Mouse (Mus musculus) forebrain, embryonic 11.5 days (tissue): ENCODE results near the gene Ate1. TPM values are rescaled to one million over a fixed set of nuclear protein-coding genes. Genes with fewer than 3 reads are reported as not detected.
"Not testable (repeated sequence)": the region's sequence is repeated elsewhere in the genome, so short reads cannot be mapped to it uniquely, and the experiment has no call there.

Experiments
- ATAC-seq: fragments of 200-750 bp; cut with Nextera tagmentation; replicated peaks from 2 replicates; pipeline ENCODE4 v1.8.0; 2017; ENCODE audit warnings: moderate TSS enrichment; ENCODE audit not compliant: low FRiP score
- DNase-seq: peaks from one replicate; pipeline ENCODE4 v3.0.0-alpha.2; 2017; ENCODE audit warnings: low spot score
- H3K27ac ChIP-seq: fragments of 300-500 bp; sonication (generic); 2 replicates; pipeline ENCODE4 v1.5.1; 2014; ENCODE audit warnings: low read depth, low read length
- H3K27me3 ChIP-seq: fragments of 300-500 bp; sonication (generic); 2 replicates; pipeline ENCODE4 v1.6.1; 2014; ENCODE audit warnings: mild to moderate bottlenecking, low read length, mixed read lengths; ENCODE audit not compliant: control insufficient read depth, insufficient read depth
- H3K36me3 ChIP-seq: fragments of 300-500 bp; sonication (generic); 2 replicates; pipeline ENCODE4 v1.6.1; 2014; ENCODE audit warnings: mild to moderate bottlenecking, low read length, moderate library complexity, mixed read lengths; ENCODE audit not compliant: control insufficient read depth, insufficient read depth
- H3K4me1 ChIP-seq: fragments of 300-500 bp; sonication (generic); replicated peaks from 2 replicates; pipeline ENCODE4 v1.6.1; 2014; ENCODE audit warnings: low read length, mixed read lengths; ENCODE audit not compliant: control insufficient read depth, insufficient read depth
- H3K4me2 ChIP-seq: fragments of 300-500 bp; sonication (generic); 2 replicates; pipeline ENCODE4 v1.6.1; 2014; ENCODE audit warnings: low read depth, mild to moderate bottlenecking, low read length, moderate library complexity, mixed read lengths; ENCODE audit not compliant: severe bottlenecking
- H3K4me3 ChIP-seq: fragments of 300-500 bp; sonication (generic); 2 replicates; pipeline ENCODE4 v1.5.1; 2014; ENCODE audit warnings: low read depth, low read length
- H3K9ac ChIP-seq: fragments of 300-500 bp; sonication (generic); 2 replicates; pipeline ENCODE4 v1.6.1; 2014; ENCODE audit warnings: low read length
- H3K9me3 ChIP-seq: fragments of 300-500 bp; sonication (generic); 2 replicates; pipeline ENCODE4 v1.6.1; 2016; ENCODE audit warnings: low read length, mixed read lengths; ENCODE audit not compliant: control insufficient read depth
- WGBS: fragments of 180-500 bp; shearing (Covaris S2); extraction: QIAGEN DNeasy Blood & Tissue Kit; methylation state at CpG from one replicate; pipeline ENCODE4 v1.1.7; 2014; 5-methylcytosine and 5-hydroxymethylcytosine counted together
- polyA plus RNA-seq: library from polyadenylated mRNA; unstranded; fragments of >200 nt; fragmentation: Nextera tagmentation; extraction: Ambion mirVana; gene quantifications from 2 replicates; pipeline ENCODE4 v1.2.1, GENCODE M21; 2014

The Ate1 gene
- polyA plus RNA-seq, 1 experiment from 2014 or later: 59.7 TPM

GRCm38 (mm10) chr7:130407622-130408021 is 112.5 kb downstream of the Ate1 start:
- Histone ChIP-seq H3K27ac (no peak overlapping the region), H3K36me3 (no peaks in the 10 kb centered on the region), H3K4me2 (no peak overlapping the region), H3K9ac (no peak overlapping the region), H3K9me3 (no peaks in the 10 kb centered on the region), H3K4me3 (no peak overlapping the region), H3K27me3 (no peaks in the 10 kb centered on the region), H3K4me1 (no peaks in the 10 kb centered on the region)
- 86% methylated on average over 10 of the region's 10 CpGs for WGBS
- DNase-seq (no peak), ATAC-seq (no peak)

DNA sequence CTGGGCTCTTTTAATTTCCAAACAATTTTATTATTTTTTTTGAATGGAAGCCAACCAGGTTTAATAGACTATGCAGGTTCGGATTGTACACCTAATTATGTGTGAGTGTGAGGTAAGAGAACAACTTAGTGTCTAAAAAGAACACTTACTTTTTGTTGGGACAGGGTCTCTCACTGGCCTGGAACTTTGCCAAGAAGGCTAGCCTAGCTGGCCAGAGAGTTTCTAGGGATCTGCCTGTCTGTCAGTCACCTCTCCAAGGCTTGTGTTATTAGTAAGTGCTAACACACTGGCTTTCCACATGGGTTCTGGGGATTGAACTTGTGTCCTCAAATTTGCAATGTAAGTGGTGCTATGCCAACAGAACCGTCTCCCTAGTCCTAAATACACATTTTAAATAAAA is 116.8 kb downstream of the Ate1 start:
- Histone ChIP-seq H3K4me2 (no peak overlapping the region), H3K9me3 (no peaks in the 10 kb centered on the region), H3K36me3 (no peaks in the 10 kb centered on the region), H3K9ac (no peak overlapping the region), H3K4me1 (no peaks in the 10 kb centered on the region), H3K4me3 (no peak overlapping the region), H3K27me3 (no peaks in the 10 kb centered on the region), H3K27ac (no peak overlapping the region)
- WGBS: 81% methylated on average over 2 of the region's 2 CpGs
- no peak for DNase-seq
- no peak for ATAC-seq

DNA sequence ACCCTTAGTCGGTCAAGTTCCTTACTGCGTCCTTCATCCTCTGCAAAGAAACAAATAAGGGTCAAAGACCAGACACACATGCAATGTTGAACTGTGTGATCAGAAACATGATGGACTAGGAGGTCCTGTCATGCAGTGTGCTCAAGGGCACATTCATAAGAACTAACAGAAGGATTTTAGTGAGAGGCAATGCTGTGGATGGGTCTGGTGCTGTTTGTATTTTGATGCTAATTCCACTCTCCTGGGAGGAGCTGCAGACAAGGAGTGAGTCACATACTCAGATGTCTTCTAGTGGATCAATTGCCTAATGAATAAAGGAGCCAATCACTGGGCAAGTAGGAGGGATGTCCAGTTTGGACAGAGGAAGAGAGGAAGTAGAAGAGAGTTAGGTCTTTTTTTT is 125.5 kb downstream of the Ate1 start:
- H3K4me1 ChIP-seq: no peaks in the 10 kb centered on the region
- H3K9me3 ChIP-seq: no peaks in the 10 kb centered on the region
- no peak overlapping the region for H3K9ac ChIP-seq
- no peak for ATAC-seq
- no peak overlapping the region for H3K27ac ChIP-seq
- H3K4me3 ChIP-seq: no peak overlapping the region
- DNase-seq: no peak
- H3K36me3 ChIP-seq: no peaks in the 10 kb centered on the region; the same call in 1 of the 2 replicates
- no peaks in the 10 kb centered on the region for H3K27me3 ChIP-seq
- WGBS: 83% methylated on average over 2 of the region's 2 CpGs
- no peak overlapping the region for H3K4me2 ChIP-seq

GRCm38 (mm10) chr7:130390060-130390459 is 130.1 kb downstream of the Ate1 start:
- H3K4me2 ChIP-seq, H3K4me1 ChIP-seq, H3K4me3 ChIP-seq, H3K27ac ChIP-seq, ATAC-seq, H3K27me3 ChIP-seq, H3K36me3 ChIP-seq, H3K9ac ChIP-seq, DNase-seq, H3K9me3 ChIP-seq: not testable (repeated sequence)
- WGBS: 92% methylated on average over 1 of the region's 1 CpGs

GRCm38 (mm10) chr7:130386308-130386707 is 133.9 kb downstream of the Ate1 start:
- no peak overlapping the region; the same call in 1 of the 2 replicates for H3K27ac ChIP-seq
- 60% methylated on average over 3 of the region's 3 CpGs for WGBS
- no peak for ATAC-seq

GRCm38 (mm10) chr7:130385732-130386294 is 134.4 kb downstream of the Ate1 start:
- Histone ChIP-seq H3K4me1 (no peaks in the 10 kb centered on the region; the same call in 1 of the 2 replicates), H3K4me2 (no peak overlapping the region), H3K27ac (no peak overlapping the region; the same call in 1 of the 2 replicates), H3K4me3 (no peak overlapping the region), H3K9me3 (peaks cover 3% of the 10 kb centered on the region; the same call in 1 of the 2 replicates), H3K9ac (no peak overlapping the region), H3K27me3 (peaks cover 3% of the 10 kb centered on the region; the same call in 1 of the 2 replicates), H3K36me3 (no peaks in the 10 kb centered on the region)
- DNase-seq (no peak), ATAC-seq (no peak)
- 58% methylated on average over 8 of the region's 8 CpGs for WGBS

More at GRCm38 (mm10) chr7:130386308-130386707, 133.9 kb downstream of the Ate1 start:
- Histone ChIP-seq H3K4me1 (no peaks in the 10 kb centered on the region; the same call in 1 of the 2 replicates), H3K9me3 (peaks cover 3% of the 10 kb centered on the region; the same call in 1 of the 2 replicates), H3K27me3 (no peaks in the 10 kb centered on the region), H3K4me2 (no peak overlapping the region), H3K4me3 (no peak overlapping the region), H3K36me3 (no peaks in the 10 kb centered on the region), H3K9ac (no peak overlapping the region)
- no peak for DNase-seq

DNA sequence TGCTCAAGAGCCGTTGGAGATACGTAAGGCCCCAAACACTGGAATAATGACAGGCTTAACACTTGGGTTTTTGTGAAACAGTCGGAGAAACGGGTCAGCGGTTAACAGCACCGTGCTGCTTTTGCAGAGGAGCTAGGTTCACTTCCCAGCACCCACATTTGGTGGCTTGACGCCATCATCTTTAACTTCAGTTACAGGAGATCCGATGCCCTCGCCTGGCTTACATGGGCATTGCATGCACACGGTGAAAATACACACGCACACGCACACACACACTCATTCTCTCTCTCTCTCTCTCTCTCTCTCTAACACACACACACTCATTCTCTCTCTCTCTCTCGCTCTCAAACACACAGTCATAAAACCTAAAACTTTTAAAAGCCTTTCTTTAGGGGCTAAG is 138.0 kb downstream of the Ate1 start:
- Histone ChIP-seq H3K27ac (no peak overlapping the region), H3K4me1 (no peaks in the 10 kb centered on the region; the same call in 1 of the 2 replicates), H3K4me2 (no peak overlapping the region), H3K9ac (no peak overlapping the region), H3K27me3 (peaks cover 15% of the 10 kb centered on the region), H3K9me3 (peaks cover 3% of the 10 kb centered on the region; the same call in 1 of the 2 replicates), H3K36me3 (no peaks in the 10 kb centered on the region), H3K4me3 (no peak overlapping the region)
- WGBS: 87% methylated on average over 13 of the region's 13 CpGs
- ATAC-seq (no peak), DNase-seq (peak; percentile 52)

DNA sequence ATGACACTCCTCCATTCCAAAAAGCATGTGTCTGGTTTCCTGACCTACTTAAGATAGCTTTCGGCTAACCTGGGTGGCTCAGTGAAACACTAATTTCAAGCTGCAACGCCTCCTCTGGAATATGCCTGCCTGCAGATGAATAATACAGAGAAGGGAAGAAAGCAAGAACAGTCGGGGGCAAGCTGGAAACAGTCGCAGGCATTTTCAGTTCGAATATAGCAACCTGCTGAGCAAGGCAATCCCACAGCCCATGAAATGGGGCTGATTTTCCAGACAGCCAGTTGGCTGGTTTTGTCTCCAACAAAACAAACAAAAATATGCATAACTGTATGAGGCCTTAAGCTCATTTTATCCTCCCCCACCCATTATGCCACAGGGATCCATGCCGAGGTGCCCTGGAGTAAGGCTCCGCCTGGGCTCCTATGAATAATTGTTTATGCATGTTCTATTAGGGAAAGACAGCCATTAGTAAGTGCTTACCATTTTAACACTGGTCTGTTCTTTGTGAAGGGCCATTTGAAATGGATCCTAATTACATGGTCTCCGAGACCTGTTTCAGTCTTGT is 138.7 kb downstream of the Ate1 start:
- WGBS: 61% methylated on average over 8 of the region's 8 CpGs
- Histone ChIP-seq H3K9ac (no peak overlapping the region), H3K4me3 (no peak overlapping the region), H3K27ac (no peak overlapping the region), H3K4me1 (no peaks in the 10 kb centered on the region; the same call in 1 of the 2 replicates), H3K36me3 (no peaks in the 10 kb centered on the region), H3K4me2 (no peak overlapping the region), H3K27me3 (peaks cover 15% of the 10 kb centered on the region), H3K9me3 (peaks cover 3% of the 10 kb centered on the region; the same call in 1 of the 2 replicates)
- DNase-seq (no peak), ATAC-seq (peak; percentile 46)
